Mouse (Mus musculus) G1E-ER4 (cell line): Measurements from ENCODE around the gene Trio. TPM values are rescaled to one million over a fixed set of nuclear protein-coding genes. Genes with fewer than 3 reads are reported as not detected.

ENCODE experiments used
- GATA1 ChIP-seq: IDR thresholded peaks from one replicate; pipeline ENCODE4 v1.8.0; 2012; ENCODE audit warnings: low read length, inconsistent platforms
- polyA plus RNA-seq: library from polyadenylated mRNA; stranded (reverse); fragments of >175 nt; gene quantifications from 2 replicates; pipeline ENCODE4 v1.2.3, GENCODE M21; 2012

Gene Trio
- polyA plus RNA-seq, 1 experiment, result not detected

DNA sequence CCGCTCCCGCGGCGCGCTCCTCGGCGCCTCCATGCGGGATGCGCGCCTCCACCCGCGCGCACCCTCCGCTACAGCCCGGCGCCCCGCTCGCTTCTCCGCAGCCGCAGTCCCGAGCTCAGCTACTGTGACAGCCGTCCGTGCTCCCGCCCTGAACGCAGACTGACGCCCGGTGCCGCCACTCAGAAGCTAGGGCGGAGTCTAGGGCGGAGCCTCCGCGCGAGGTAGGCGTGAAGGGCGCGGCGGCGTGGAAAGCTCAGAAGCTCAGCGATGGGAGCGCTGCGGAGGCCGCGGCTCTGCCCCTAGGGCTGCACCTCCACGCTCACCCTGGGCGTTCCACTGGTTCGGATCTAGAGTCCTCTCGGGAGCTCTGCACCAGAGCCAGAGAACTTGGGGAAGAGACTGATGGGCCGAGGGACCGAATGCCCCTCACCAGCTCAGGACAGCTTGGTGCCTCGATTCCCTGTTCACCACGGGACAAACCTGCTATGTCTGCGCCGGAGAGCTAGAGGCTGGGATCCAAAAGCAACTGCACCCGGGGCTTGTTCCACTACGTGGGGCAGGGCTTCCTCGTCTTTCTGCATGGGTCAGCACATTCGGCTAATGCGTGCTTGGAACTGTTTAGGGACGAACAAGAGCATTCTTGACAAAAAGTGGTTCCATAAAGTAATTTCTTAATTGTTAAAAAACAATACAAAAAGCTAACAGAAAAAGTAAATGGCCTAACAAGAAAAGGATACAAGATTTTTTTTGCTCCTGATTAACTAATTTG, 344.0 kb downstream of the Trio start, which contains the start of gene Otulinl:
TSS of gene Otulinl (minus strand) at position 161 of the 769 bp plus-strand sequence.
- TF ChIP-seq GATA1, result no peak

- TF ChIP-seq GATA1, result no peak
These were observed 344.7 kb downstream of the Trio start for GRCm38 (mm10) chr15:27680997-27681396.

Other genes with a start within 250 kb of the Trio start
- gene Dnah5, start 177.9 kb upstream of the Trio start, polyA plus RNA-seq, result not detected in 2 replicates